ENCODE assay signal across 7 mouse cellular contexts in the genomic region with DNA sequence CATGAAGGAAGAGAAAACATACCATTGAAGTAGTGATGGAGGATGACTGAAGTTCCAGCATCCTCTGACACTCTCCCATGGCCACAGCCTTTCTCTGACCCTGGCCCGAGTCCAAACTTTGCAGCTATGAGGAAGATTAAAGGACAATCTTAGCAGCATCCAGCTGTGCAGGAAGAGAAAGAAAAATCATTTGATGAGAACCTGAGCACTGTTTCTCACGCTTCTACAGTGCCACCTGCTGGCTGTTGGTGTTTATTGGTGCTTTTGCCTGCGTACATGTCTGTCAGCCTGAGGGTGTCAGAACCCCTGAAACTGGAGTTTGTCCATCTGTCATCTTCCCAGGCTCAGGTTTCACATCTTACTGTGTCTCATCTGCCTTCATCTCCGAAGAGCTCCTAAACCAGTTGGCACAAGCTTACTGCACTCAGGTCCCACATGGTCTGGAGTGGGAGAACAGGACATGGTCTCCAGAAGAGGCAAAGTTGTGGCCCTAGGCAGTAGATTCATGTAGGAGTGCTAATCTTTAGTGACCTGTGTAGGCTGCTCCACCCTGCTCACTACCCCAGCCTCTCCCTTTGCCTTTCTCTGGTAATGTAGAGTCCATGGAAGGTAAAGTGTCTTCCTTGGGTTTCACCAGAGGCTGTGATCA. TPM values are rescaled to one million over a fixed set of nuclear protein-coding genes. Genes with fewer than 3 reads are reported as not detected.
DNase-seq lines count a peak whose midpoint lies in the region; ATAC-seq lines count a peak whose summit lies in the region.

No protein-coding gene starts in this region.

- peak; percentile 87 to 92 for DNase-seq in cerebellum, postnatal 14 days
- peak; percentile 85 for DNase-seq in gastrocnemius, adult 18-20 months (ENCODE audit: low spot score)
- peak; percentile 66 for DNase-seq in hindlimb bud, embryonic 11.5 days (ENCODE audit: extremely low spot score, low read depth, low spot score)
- peak; percentile 84 to 88 for DNase-seq in left cerebral cortex, adult 18-20 months (ENCODE audit: low spot score in 2 of 2)
- peak; percentile 69 for DNase-seq in skeletal muscle tissue, adult 2 months (ENCODE audit: low read depth, low spot score)

- peak; percentile 71 for ATAC-seq in activated CD4-positive, CD25-positive, alpha-beta regulatory T cell, adult 4 months
- ATAC-seq in megakaryocyte-erythroid progenitor cell, adult 5-6 weeks (replicated peaks; ENCODE audit: low FRiP score, low TSS enrichment, poor library complexity, severe bottlenecking), result peak; percentile 79

RNA-seq across cellular contexts. Expression of a gene that starts 21.7 kb away (rescaled TPM):
- polyA plus RNA-seq in activated CD4-positive, CD25-positive, alpha-beta regulatory T cell, adult 4 months (2017; shearing (Covaris generic)), result not detected
- total RNA-seq in gastrocnemius, adult 18-20 months (2021), result not detected
- not detected for total RNA-seq in left cerebral cortex, adult 18-20 months (2021)
- not detected in 2 replicates for total RNA-seq in megakaryocyte-erythroid progenitor cell, adult 5-6 weeks (2014; fragmentation: Nextera tagmentation)
- total RNA-seq in megakaryocyte-erythroid progenitor cell, adult 5-6 weeks (2017), result not detected in 2 replicates

Comparison
In these comparisons a context has a peak if more than half of its experiments do, and no peak if none do; other contexts are left out.
1. Peak in every context shown above with its lines: DNase-seq and ATAC-seq.